Mouse (Mus musculus): Measurements from ENCODE around the gene Gm20834. TPM values are rescaled to one million over a fixed set of nuclear protein-coding genes. Genes with fewer than 3 reads are reported as not detected.

Gene Gm20834
- polyA plus RNA-seq (2015; fragmentation: Nextera tagmentation; extraction: Ambion mirVana) = not detected in 2 replicates

DNA sequence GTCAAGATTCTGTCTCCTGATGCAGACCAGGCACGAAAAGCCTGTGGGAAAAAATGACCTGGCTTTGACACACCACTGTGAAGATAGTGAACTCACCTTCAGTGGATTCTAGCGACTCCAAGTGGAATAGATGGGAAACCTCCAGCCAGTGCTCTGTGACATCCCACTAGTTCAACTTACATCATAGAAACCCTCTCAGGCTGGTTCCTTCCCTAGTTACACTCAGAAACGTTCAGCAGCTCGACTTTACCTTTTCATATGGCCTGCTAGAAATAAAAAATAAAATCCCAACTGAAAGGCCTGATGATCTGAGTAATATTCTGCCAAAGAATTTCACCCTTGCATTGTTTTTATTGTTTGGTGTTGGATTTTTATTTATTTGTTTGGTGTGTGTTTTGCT, at the start of gene Gm20834:
TSS of gene Gm20834 (minus strand) at position 101 of the 400 bp plus-strand sequence.

Other genes with a start within 250 kb of the Gm20834 start
- gene Gm21310, start 177.4 kb downstream of the Gm20834 start, polyA plus RNA-seq (2015; fragmentation: Nextera tagmentation; extraction: Ambion mirVana) = not detected in 2 replicates
- gene Gm28510, start 88.1 kb upstream of the Gm20834 start, polyA plus RNA-seq (2015; fragmentation: Nextera tagmentation; extraction: Ambion mirVana) = not detected in 2 replicates
- gene Gm20737, start 211.5 kb upstream of the Gm20834 start, polyA plus RNA-seq (2015; fragmentation: Nextera tagmentation; extraction: Ambion mirVana) = not detected in 2 replicates
- not detected in 2 replicates for gene Gm21775, start 228.9 kb upstream of the Gm20834 start, polyA plus RNA-seq (2015; fragmentation: Nextera tagmentation; extraction: Ambion mirVana)

Measured in spleen, postnatal 0 days (tissue).